Mouse (Mus musculus) ES-Bruce4 (cell line): Measurements from ENCODE around the gene 4930438A08Rik.

ENCODE experiments used
- CTCF ChIP-seq: IDR thresholded peaks from one replicate; pipeline ENCODE4 v1.8.1; 2011; ENCODE audit warnings: low read depth, low read length
- POLR2A ChIP-seq: IDR thresholded peaks from one replicate; pipeline ENCODE4 v1.8.1; 2011; ENCODE audit warnings: low read length; ENCODE audit not compliant: insufficient read depth

GRCm38 (mm10) chr11:58323570-58324340 lies 49.2 kb downstream of the 4930438A08Rik start:
- TF ChIP-seq CTCF (no peak), POLR2A (no peak)
